Mouse (Mus musculus): ENCODE measurements around the gene Sun2.

The Sun2 gene

DNA sequence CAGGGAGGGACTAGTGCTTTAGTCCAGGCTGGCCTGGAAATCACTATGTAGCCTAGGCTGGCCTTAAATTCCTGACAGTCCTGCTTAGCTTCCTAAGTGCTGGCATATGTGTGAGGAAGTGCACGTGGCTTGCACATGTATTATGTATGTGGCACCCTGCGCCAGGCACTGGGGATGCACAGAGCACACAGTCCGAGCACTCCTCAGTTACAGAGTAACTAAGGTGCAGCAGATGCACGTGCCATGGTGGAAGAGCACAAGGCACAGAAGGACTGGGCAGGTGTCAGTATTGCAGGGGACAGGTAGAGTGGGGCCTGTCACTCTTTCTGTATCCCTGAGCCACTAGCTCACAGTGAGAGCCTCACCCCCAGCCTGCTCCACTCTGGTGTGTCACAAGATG is 12.8 kb upstream of the Sun2 start:
- DNase-seq = no peak

DNA sequence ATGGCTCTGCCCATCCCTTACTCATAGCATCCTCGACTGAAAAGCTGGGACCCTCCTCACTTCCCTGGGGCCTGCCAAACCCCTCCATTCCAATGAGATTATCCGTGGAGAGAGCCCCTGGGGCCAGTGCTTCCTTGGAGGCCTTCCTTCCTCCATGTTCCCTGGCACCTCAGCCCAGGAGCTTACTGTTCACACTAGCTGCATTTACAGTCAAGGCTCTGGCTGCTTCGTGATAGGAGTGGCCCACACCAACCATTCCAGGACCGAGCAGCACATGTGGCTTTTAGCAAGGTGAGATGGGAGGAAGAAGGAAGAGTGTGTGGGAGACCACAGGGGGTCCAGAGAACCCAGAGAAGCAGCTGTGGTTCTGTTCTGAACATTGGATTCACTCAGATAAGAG is 11.5 kb upstream of the Sun2 start:
- no peak for DNase-seq

DNA sequence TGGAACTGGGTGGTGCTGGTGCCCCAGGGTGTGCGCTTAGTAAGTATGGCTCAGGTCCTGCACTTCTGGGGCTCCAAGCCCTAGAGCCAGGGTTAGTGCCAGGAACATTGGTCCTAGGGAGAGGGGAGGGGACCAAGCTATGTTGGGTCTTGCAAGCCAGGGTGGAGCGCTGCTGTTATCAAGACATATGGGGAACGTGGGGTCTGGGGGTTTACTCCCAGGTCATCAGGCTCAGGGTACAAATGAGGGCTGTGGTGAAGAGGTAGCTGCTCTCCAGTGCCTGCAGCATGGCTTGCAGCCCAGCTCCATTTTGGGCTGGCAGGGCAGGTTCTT is 11.1 kb upstream of the Sun2 start:
- DNase-seq = no peak

DNA sequence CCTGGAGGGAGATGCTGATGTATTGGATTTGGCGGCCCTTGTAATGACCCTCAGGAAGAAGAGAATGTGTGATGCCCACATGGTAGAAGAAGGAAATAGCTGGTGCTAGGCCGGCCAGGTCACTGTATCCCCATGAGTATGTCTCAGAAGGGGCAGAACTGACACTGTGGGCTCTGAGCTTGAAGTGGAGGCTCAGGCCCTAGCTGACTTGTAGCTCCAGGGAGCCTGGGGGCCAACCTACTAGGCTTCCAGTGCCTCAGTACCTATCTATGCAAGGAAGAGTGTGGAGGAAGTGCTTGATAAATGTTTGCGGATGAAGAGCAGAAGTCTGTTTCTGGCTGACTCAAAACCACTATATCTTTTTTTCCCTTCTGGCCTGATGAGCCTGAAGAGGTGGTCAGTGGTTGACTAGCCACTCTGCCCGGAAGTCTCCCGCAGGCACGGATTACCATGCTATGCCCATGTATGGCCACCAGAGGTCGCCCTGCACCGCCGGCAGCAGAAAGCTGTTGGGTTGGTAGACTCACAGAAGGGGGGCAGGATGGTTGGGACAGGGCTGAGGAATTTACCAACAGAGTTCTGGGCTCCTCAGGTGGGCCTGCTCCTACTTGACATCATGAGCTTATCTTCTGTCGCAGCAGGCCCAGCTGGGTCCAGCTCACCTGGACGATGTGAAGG is 10.5 kb upstream of the Sun2 start:
- DNase-seq = peak; percentile 79 to 88

DNA sequence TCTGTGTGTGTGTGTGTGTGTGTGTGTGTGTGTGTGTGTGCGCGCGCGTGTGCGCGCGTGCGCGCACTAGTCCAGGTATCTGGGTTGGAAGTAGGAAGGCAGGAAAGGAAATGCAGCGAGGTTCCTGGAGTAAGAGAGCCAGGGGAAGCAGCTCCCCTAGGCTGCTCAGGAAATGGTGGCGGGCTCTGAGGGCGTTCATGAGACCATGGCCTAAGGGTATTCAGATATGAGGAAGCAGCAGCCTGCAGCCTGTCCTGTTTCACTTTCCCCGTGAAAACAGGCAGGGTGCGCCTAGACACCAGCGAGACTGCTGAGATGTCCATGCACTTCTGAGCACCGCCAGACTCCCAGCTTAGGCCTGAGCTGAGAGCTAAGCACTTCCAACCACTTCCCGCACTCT is 9.4 kb upstream of the Sun2 start:
- DNase-seq = no peak

DNA sequence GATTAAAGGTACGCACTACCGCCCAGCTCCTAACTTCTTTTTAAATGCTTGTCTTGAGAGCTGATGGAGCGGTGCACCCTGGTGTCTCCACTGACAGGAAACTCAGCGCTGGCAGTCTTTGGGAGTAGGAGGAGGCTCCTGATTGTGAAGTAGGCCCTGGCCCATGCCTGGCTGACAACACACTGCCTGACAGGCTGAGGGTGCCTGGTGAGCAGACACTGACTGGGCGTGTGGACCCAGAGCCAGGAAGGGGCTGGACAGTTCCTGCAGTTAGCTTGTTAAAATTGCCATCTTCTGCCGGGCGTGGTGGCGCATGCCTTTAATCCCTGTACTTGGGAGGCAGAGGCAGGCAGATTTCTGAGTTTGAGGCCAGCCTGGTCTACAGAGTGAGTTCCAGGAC is 7.9 kb upstream of the Sun2 start:
- no peak for DNase-seq

DNA sequence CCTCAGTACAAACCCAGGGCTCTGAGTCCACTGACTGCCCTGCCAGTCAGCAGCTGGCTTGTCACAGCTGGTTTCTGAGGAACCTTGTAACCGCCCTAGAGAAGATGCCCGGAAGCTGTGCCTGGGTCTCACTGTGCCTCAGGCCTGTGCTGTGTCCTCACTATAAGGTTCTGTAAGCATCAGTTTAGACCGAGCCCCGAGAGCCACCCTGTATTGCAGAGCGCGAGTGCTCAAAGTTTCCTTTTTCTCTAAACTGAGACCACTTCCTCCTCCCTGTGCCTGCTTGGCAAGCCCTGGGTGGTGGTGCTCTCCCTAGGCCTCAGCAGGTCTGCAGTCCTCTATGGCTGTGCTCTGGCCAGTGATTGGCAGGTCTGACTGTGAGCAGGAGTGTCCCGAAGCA is 6.8 kb upstream of the Sun2 start:
- DNase-seq = no peak

DNA sequence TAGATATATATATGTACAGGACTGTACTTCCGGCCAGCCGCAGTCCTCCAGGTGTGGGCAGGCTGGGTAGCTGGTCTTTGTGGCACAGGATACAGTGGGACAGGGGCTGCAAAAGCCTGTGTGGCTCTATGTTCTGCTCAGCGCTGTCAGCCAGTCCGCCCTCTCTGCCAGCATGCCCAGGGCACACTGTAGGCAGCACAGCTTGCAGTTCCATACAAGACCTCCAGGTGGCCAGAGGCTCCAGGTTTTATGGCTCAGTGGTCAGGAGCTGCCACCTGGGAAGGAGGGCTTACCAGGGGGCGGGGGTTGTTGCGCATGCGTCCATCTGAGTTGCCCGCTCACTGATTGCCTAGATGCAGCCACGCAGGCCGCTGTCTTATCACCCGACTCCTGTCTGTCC is 5.7 kb upstream of the Sun2 start:
- DNase-seq = no peak

DNA sequence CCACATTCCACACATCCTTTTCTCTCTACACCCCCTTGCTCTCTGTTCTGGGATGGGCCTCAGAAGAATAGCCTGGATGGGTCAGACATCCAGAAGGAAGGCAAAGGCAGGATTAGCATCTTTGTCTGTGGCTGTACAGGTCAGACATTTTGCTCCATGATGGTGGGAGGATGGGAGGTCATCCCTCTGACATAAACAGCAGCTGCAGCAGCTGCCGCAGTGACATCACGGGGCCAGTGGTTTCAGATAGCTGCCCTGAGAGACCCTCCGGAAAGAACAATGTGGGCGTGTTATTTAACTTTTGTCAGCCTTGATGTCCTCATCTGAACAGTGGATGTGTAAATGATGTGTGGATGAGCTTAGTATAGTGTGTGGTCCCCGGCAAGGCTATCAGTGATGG is 3.5 kb upstream of the Sun2 start:
- no peak for DNase-seq

DNA sequence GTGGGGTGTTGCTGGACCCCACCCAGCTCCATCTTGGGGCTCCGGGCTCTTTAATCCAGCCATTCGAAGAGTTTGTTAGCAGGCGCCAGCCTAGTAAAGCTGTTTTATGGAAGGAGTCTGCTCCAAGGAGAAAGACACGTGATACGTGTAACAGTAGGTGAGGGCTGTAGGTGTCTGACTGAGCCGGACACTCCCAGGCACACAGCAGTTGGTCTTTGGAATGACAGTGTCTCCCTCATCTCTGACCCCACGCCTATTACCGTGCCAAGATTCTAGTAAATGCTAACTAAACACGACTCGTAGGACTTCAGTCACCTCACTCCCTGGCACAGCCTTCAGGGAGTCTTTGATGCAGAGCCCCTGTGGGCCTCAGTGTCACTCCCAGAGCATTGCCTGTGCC is 3.0 kb upstream of the Sun2 start:
- DNase-seq = no peak

DNA sequence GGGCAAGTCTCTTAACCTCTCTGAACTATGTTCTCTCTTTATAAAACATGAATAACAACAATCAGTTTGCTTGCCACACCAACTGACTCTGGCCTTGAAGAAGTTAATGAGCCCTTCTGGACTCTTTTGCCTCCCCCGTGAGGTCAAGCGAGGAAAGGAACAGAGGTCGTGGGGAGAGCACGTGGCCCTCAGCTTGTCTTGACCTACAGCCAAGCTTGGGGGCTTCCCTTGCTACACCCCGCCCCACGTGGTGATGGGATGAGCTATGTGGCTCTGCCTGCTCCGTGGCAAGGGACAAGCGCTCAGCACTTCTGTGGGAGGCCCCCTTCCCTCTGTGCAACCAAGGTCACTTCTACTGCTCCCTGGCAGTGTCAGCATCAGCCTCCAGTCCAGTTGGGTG is 2.4 kb upstream of the Sun2 start:
- no peak for DNase-seq

DNA sequence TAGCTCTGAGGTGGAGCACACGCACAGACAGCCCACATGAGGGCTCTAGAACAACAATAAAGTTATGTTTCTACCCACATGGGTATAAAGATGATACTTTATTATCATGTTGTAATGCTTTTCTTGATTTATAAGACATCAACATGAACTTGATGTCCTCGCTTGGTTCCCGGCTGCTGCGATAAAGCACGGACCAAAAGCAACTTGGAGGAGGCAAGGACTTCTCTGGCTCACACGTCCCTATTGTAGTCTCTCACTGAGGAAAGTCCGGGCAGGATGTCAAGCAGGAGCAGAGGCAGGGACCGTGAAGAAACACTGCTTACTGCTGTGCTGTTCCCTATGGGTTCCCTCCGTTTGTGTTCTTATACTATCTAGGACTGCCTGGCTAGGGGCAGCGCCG is 1.7 kb upstream of the Sun2 start:
- DNase-seq = no peak

DNA sequence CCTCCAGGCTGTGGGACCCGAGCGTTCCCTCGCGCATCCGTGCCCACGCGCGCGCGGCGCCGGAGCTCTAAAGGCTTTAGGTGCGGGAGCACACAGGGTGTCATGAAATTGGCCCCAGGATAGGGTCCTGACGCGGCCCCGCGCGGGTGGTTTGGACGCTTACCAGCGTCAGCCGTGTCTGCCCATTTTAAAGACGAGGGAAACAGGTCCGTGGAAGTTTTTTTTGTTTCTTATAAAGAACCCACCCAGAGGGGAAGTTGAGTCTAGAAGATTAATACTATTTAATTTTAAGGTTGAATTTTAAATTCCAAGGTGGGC is 329 bp upstream of the Sun2 start:
- no peak for DNase-seq

DNA sequence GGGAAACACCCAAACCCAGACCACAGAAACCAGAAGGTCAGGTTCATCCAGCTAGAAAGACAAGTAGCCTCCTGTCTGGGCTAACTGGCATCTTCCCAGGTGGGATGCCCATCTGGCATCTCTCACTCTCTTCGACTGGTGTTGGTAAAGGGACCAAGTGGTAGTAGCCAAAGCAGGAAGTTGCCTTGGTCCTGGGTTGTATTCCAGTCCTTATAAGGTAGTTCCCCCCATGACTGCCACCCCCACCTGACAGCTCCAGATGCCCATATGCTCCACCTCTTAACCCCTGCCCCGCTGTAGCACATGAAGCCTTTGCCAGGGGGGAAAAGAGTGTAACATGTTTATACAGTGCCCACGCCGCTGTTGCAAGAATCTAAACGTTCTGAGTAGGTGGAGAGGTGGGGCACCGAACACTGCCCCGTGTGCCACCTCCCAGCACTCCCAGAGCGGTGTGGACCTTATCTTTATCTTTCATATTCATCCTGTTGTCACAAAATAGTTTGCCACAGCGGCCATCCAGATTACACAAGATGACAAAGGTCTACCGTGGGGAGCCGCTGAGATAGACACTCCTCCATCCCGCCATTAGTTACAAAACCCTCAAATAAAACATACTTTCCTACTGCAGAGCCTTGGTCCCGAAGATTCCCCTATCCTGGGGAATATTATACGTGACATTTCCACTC is 1.0 kb downstream of the Sun2 start:
- peak; percentile 45 to 51 for DNase-seq

DNA sequence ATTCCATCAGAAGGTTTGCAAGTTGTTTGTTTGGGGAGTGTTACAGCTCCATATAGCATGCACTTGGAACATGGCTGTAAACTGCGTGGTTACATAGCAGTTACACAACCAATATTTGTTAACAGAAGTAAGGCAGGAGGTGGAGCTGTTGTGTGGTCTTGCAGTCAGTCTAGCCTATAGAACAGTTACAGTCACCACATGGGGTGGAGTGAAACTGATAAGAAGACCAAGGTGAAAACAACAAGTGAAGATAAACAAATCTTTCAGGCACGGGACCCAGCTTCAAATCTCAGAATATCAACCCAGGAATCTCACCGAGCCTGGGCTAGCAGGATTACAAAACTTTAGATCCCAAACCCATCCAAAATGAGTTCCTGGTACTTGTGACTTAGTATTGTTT is 1.6 kb downstream of the Sun2 start:
- no peak for DNase-seq

DNA sequence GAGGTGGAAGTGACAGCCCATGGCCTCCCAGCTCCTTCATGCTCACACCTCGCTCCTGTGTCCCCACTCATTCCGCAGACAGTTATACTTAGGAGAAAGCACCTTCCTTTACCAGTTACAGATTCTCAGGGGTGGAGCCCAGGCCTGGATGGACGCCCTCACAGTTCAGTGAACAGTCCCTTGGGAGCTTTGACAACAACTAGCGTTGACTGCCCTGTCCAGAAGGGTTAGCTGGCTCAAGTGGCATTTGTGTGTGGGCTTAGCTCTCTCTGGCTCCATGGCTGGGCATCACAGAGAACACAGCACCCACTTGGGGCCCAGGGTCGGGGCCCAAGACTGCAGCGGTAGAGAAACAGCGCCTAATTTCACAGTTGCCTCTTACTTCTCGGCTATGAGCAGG is 8.0 kb downstream of the Sun2 start:
- DNase-seq = no peak

DNA sequence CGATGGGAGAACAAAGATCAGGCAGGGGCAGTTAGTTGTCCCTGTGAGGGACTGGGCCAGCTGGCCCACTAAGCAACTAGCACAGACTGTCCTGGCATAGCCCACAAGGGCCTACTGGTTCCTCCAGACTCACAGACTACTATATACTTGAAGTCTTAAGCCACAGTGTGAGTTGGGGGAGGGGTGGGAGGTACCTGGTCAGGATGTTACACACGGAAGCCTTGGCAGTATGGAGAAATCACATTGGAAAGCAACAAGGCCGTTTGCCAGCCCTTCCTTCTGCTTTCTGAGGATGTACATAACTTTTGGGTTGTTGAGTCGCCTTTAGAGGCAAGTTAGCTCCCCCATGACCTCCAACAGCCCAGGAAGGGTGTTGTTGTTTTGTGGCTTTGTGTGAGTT is 8.7 kb downstream of the Sun2 start:
- no peak for DNase-seq

DNA sequence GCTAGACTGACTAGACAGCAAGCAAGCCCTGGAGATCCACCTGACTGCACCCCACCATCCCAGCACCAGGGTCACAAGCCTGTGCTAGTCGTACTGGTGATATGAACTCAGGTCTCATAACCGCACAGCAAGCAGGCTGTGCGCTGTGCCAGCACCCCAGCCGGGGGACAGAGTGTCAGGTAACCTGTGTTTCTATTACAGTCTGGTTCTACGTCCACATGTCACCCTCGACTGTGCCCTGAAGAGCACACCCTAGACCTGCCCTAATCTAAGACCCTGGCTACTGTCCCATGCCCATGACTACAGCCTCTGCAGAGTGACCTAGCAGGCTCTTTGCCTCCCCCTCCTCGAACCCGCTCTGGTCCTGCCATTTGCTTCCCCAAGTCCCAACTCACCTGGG is 9.1 kb downstream of the Sun2 start:
- no peak for DNase-seq

DNA sequence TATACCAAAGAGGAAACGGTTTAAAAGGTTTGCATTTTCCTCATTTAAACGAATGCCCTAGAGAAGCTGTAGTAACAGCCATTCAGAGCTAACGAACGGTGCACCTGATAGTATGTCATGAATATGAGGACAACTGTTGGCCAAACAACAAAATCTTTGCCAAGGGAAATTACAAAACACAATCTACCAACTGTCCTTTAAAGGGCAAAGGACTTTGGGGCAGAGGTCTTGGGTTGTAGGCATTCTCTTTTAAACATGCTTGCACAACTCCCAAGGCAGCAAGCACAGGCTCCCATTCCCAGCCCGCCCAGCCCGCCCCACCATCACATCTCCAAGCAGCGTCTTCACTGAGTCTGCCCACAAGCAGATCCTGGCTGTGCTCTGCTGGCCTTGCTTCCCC is 10.8 kb downstream of the Sun2 start:
- no peak for DNase-seq

DNA sequence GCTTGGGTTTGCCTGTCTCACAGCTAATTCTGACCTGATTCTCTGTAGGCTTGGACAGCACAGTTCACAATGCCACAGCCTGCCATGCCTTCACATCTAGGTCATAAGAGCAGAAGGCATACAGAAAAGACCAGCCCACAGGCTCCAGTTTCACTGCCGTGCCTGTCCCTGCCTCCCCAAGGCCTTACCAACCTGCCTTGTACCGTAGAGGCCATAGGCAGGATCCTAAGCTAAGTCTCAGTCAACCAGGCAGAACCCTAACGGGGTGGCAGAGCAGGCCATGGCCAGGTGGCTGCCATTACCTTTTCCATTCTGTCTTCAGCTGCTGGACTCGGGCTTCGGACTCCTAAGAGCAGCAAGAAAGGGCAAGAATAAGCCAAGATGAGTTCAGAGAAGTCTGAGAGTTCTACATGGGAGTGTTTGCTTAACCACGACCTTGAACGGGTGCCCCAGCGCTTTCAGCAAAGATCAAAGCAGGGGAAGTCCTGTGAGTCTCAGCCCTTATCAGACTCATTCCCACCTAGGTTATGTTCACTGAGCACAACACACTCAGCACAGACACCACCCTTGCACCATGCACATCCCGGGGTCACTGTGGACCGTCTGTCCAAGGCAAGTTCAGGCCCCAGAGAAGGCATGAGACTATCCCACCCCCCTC is 13.5 kb downstream of the Sun2 start:
- DNase-seq = no peak

DNA sequence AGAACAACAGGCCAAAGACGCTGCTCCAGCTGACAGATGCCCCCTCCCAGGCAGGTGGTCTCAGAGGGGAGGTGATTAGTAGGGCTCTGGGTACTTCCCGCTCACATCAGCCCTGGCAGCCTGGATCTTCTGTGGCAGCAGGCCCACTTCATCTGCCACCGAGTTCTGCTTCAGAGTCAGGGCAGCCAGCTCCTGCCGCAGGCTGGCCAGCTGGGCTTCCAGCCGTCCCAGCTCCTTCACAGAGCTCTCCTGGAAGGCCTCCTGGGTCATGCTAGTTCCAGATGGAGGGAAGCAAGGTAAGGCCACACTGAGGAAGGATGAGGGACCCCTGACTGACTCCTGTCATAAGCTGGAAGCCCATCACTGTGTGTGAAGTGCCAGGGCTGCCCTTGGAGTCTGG is 14.0 kb downstream of the Sun2 start:
- peak; percentile 39 to 50 for DNase-seq

DNA sequence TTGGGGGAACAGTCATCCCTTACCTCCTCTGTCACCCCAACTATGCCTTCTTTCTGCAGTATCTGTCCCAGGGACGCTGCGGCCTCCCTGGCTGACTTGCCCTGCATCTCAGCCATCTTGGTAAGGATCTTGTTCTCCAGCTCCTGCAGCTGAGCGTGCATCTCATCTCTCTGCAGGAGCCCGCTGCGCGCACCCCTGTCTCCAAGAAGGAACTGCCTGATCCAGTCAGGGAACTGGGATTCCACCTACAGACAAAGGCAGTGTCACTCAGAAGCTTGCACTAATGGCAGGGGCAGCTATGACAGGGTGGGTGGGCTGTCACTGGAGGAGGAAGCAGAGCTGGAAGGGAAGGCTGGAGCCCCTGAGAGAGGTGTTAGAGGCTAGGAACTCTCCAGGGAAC is 14.5 kb downstream of the Sun2 start:
- no peak for DNase-seq

DNA sequence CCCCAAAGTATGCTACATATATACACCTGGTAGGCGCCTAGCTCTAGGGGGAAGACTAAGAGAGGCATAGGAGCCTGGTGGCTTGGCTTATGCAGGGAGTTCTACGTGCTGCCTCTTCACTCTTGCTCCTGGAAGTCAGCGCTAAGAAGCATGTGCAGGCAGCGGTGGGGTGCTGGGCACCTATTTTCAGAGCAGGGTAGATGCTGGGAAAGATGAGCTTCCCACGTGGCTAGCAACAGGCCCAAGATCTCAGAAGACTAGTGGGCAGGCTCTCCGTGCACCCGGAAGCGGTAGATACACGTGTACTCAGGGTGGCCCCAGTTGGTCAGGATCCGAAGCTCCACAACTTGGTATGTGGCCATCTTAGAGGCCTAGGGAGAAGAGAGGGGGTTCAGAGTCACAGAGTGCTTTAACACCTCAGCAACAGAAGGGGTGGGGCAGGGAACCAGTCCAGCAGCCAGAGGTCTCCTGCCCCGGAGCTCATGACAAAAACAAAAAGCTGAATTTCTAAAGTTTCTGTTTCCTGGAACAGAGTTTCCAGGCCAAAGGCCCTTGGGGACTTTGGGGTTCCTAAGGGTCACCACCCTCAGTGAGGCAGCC is 17.0 kb downstream of the Sun2 start:
- no peak for DNase-seq

DNA sequence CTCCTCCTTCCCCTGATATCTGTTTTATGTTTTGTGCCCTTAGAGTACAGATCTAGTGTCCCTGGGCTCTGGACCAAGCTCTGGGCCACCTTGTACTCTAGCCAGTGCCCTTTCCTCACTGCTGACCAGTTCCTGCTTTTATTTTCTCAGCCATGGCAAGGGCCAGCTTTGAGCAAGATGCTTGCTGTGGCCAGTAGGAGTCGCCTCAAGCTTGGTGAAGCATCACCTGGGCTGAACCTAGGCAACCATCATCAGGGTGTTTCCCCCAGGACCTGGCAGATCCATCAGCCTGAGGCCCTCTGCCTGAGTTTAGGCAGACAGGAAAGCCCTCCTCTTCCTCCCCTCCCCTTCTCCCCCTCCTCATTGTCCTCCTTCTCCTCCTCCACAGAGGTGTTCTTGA is 18.9 kb downstream of the Sun2 start:
- DNase-seq = peak; percentile 47 to 60

DNA sequence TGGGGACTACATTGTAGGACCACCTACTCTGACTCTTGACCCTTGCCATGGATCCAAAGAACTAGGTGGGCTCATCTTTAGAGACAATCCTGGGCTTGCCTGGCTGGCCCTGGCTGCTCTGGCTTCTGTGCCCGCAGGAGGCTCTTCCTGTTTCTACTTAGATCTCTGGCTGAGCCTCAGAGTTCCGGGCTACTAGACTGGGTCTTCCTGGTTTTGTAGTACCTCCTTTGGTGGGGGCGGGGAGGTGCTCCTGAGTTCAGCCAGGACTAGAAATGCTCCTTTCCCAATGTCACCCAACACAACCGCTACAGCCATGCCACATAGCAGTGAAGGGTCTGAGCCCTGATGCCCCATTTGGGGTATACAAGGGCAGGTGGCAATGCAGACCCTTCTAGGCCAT is 21.5 kb downstream of the Sun2 start:
- no peak for DNase-seq

All from cerebellum, adult 18-20 months (tissue).